Mouse (Mus musculus) neutrophil, adult 59 days (primary cell): Measurements from ENCODE around the gene Megf11. TPM values are rescaled to one million over a fixed set of nuclear protein-coding genes. Genes with fewer than 3 reads are reported as not detected.

Experiments
- total RNA-seq, 2 experiments: library from RNA; stranded (reverse); gene quantifications; 1 replicate in 1 of 2; 2 replicates in 1 of 2; pipeline ENCODE4 v1.2.4; 2023

Megf11 gene
- not detected for total RNA-seq

GRCm38 (mm10) chr9:64385511-64386465, at the start of gene Megf11:
TSS of gene Megf11 (plus strand) at chr9:64385626.

GRCm38 (mm10) chr9:64341254-64341566, 44.2 kb upstream of the Megf11 start, which contains the start of gene Dis3l:
TSS of gene Dis3l (minus strand) at chr9:64341288.

GRCm38 (mm10) chr9:64737406-64738201, 352.2 kb downstream of the Megf11 start, which contains the start of gene Rab11a:
TSS of gene Rab11a (minus strand) at chr9:64737758.

Other genes with a start within 250 kb of the Megf11 start
- 10 to 100 TPM; 18.8 to 22.3 TPM for gene Zwilch, start 212.5 kb upstream of the Megf11 start, total RNA-seq
- gene Rpl4, start 212.3 kb upstream of the Megf11 start, total RNA-seq, result 100 to 1,000 TPM; 617 to 686 TPM
- gene Snapc5, start 206.4 kb upstream of the Megf11 start, total RNA-seq, result 10 to 100 TPM; 30.9 to 33.0 TPM
- gene Uchl4, start 150.4 kb upstream of the Megf11 start, total RNA-seq, result 1 to 10 TPM in 1 of 2 experiments, not detected in 1; 1.2 TPM
- gene Map2k1, start 132.0 kb upstream of the Megf11 start, total RNA-seq, result 10 to 100 TPM; 84.2 to 87.7 TPM
- gene Tipin, start 104.0 kb upstream of the Megf11 start, total RNA-seq, result 10 to 100 TPM; 35.9 to 36.4 TPM
- gene Dis3l, start 44.3 kb upstream of the Megf11 start, total RNA-seq, result 10 to 100 TPM; 10.1 to 12.9 TPM